Mouse (Mus musculus): ENCODE data around the gene Bcl2l12. TPM values are rescaled to one million over a fixed set of nuclear protein-coding genes. Genes with fewer than 3 reads are reported as not detected.
"Not testable (repeated sequence)": the region's sequence is repeated elsewhere in the genome, so short reads cannot be mapped to it uniquely, and the experiment has no call there.

Bcl2l12 gene
- polyA plus RNA-seq, 1 experiment, result 20.5 TPM

- DNase-seq (ENCODE audit: low read depth), result no peak
- TF ChIP-seq CTCF (IDR thresholded peaks at IDR 0.05; ENCODE audit: borderline replicate concordance, extremely low read depth, insufficient read depth, insufficient read length) (no peak), POLR2A (IDR thresholded peaks at IDR 0.05; ENCODE audit: borderline replicate concordance, extremely low read depth, insufficient read depth, insufficient read length, poor library complexity, severe bottlenecking) (no peak)
These were observed 31.5 kb upstream of the Bcl2l12 start for GRCm38 (mm10) chr7:45029995-45030394.

- no peak for DNase-seq (ENCODE audit: low read depth)
- no peak for TF ChIP-seq POLR2A (IDR thresholded peaks at IDR 0.05; ENCODE audit: borderline replicate concordance, extremely low read depth, insufficient read depth, insufficient read length, poor library complexity, severe bottlenecking)
These were observed 29.8 kb upstream of the Bcl2l12 start for GRCm38 (mm10) chr7:45028351-45028750.

GRCm38 (mm10) chr7:45027761-45028160 lies 29.2 kb upstream of the Bcl2l12 start:
- no peak for DNase-seq (ENCODE audit: low read depth)
- no peak for TF ChIP-seq CTCF (IDR thresholded peaks at IDR 0.05; ENCODE audit: borderline replicate concordance, extremely low read depth, insufficient read depth, insufficient read length)
- no peak for TF ChIP-seq POLR2A (IDR thresholded peaks at IDR 0.05; ENCODE audit: borderline replicate concordance, extremely low read depth, insufficient read depth, insufficient read length, poor library complexity, severe bottlenecking)

- DNase-seq (ENCODE audit: low read depth), result peak; percentile 33
- TF ChIP-seq CTCF (IDR thresholded peaks at IDR 0.05; ENCODE audit: borderline replicate concordance, extremely low read depth, insufficient read depth, insufficient read length), result no peak
- TF ChIP-seq POLR2A (IDR thresholded peaks at IDR 0.05; ENCODE audit: borderline replicate concordance, extremely low read depth, insufficient read depth, insufficient read length, poor library complexity, severe bottlenecking), result no peak
These were observed 27.7 kb upstream of the Bcl2l12 start for GRCm38 (mm10) chr7:45026256-45026655.

- no peak for TF ChIP-seq CTCF (IDR thresholded peaks at IDR 0.05; ENCODE audit: borderline replicate concordance, extremely low read depth, insufficient read depth, insufficient read length)
- TF ChIP-seq POLR2A (IDR thresholded peaks at IDR 0.05; ENCODE audit: borderline replicate concordance, extremely low read depth, insufficient read depth, insufficient read length, poor library complexity, severe bottlenecking), result no peak
- DNase-seq (ENCODE audit: low read depth), result no peak
These were observed 27.2 kb upstream of the Bcl2l12 start for GRCm38 (mm10) chr7:45025601-45026220.

- TF ChIP-seq POLR2A (IDR thresholded peaks at IDR 0.05; ENCODE audit: borderline replicate concordance, extremely low read depth, insufficient read depth, insufficient read length, poor library complexity, severe bottlenecking), result no peak
- no peak for TF ChIP-seq CTCF (IDR thresholded peaks at IDR 0.05; ENCODE audit: borderline replicate concordance, extremely low read depth, insufficient read depth, insufficient read length)
- DNase-seq (ENCODE audit: low read depth), result peak; percentile 17
These were observed 26.1 kb upstream of the Bcl2l12 start for GRCm38 (mm10) chr7:45024281-45025248.

- not testable (repeated sequence) for DNase-seq (ENCODE audit: low read depth)
These were observed 25.2 kb upstream of the Bcl2l12 start for GRCm38 (mm10) chr7:45023711-45024110.

GRCm38 (mm10) chr7:45020225-45020624 lies 21.7 kb upstream of the Bcl2l12 start:
- DNase-seq (ENCODE audit: low read depth), result no peak
- TF ChIP-seq CTCF (IDR thresholded peaks at IDR 0.05; ENCODE audit: borderline replicate concordance, extremely low read depth, insufficient read depth, insufficient read length) (no peak), POLR2A (IDR thresholded peaks at IDR 0.05; ENCODE audit: borderline replicate concordance, extremely low read depth, insufficient read depth, insufficient read length, poor library complexity, severe bottlenecking) (no peak)

- peak; percentile 37 for DNase-seq (ENCODE audit: low read depth)
- TF ChIP-seq POLR2A (IDR thresholded peaks at IDR 0.05; ENCODE audit: borderline replicate concordance, extremely low read depth, insufficient read depth, insufficient read length, poor library complexity, severe bottlenecking) (no peak), CTCF (IDR thresholded peaks at IDR 0.05; ENCODE audit: borderline replicate concordance, extremely low read depth, insufficient read depth, insufficient read length) (no peak)
These were observed 20.6 kb upstream of the Bcl2l12 start for GRCm38 (mm10) chr7:45019031-45019571.

GRCm38 (mm10) chr7:45017242-45018061 lies 18.9 kb upstream of the Bcl2l12 start, which contains the start of gene Rras:
Gene Rras, plus strand, starts transcription at chr7:45017961.
- TF ChIP-seq CTCF (IDR thresholded peaks at IDR 0.05; ENCODE audit: borderline replicate concordance, extremely low read depth, insufficient read depth, insufficient read length), result no peak
- TF ChIP-seq POLR2A (IDR thresholded peaks at IDR 0.05; ENCODE audit: borderline replicate concordance, extremely low read depth, insufficient read depth, insufficient read length, poor library complexity, severe bottlenecking), result no peak
- DNase-seq (ENCODE audit: low read depth), result peak; percentile 97

- TF ChIP-seq CTCF (IDR thresholded peaks at IDR 0.05; ENCODE audit: borderline replicate concordance, extremely low read depth, insufficient read depth, insufficient read length) (no peak), POLR2A (IDR thresholded peaks at IDR 0.05; ENCODE audit: borderline replicate concordance, extremely low read depth, insufficient read depth, insufficient read length, poor library complexity, severe bottlenecking) (no peak)
- DNase-seq (ENCODE audit: low read depth), result no peak
These were observed 18.2 kb upstream of the Bcl2l12 start for GRCm38 (mm10) chr7:45016761-45017160.

All from brain, embryonic 14.5 days (tissue).